Mouse (Mus musculus) thymus, adult 2 months (tissue): ENCODE data around the gene Crygc. TPM values are rescaled to one million over a fixed set of nuclear protein-coding genes. Genes with fewer than 3 reads are reported as not detected.

Source experiments
- DNase-seq: peaks from one replicate; pipeline ENCODE4 v3.0.0; 2021
- H3K27ac ChIP-seq: fragments of 200-500 bp; 2 replicates; pipeline ENCODE4 v1.5.1; 2012; ENCODE audit warnings: low read length, control low read depth; ENCODE audit not compliant: control insufficient read depth, insufficient read depth
- H3K27me3 ChIP-seq: fragments of 200-500 bp; 2 replicates; pipeline ENCODE4 v1.6.1; 2012; ENCODE audit warnings: mild to moderate bottlenecking, low read length, moderate library complexity, mixed read lengths; ENCODE audit not compliant: control insufficient read depth, insufficient read depth
- H3K36me3 ChIP-seq: fragments of 200-500 bp; 2 replicates; pipeline ENCODE4 v1.6.1; 2012; ENCODE audit warnings: mild to moderate bottlenecking, low read length, moderate library complexity; ENCODE audit not compliant: control insufficient read depth, insufficient read depth
- H3K4me1 ChIP-seq: fragments of 200-500 bp; replicated peaks from 2 replicates; pipeline ENCODE4 v1.6.1; 2012; ENCODE audit warnings: low read length; ENCODE audit not compliant: control insufficient read depth, insufficient read depth
- H3K4me3 ChIP-seq: fragments of 200-500 bp; 2 replicates; pipeline ENCODE4 v1.5.1; 2012; ENCODE audit warnings: mild to moderate bottlenecking, low read length, control low read depth, moderate library complexity; ENCODE audit not compliant: control insufficient read depth, insufficient read depth
- CTCF ChIP-seq: fragments of 200-500 bp; IDR thresholded peaks from 2 replicates; pipeline ENCODE4 v1.5.1; 2012; ENCODE audit warnings: mild to moderate bottlenecking, control low read depth, low read length, moderate library complexity, borderline replicate concordance; ENCODE audit not compliant: control insufficient read depth, poor library complexity, insufficient read depth; ENCODE audit errors: extremely low read depth
- POLR2A ChIP-seq: fragments of 200-500 bp; IDR thresholded peaks from 2 replicates; pipeline ENCODE4 v1.6.1; 2012; ENCODE audit warnings: mild to moderate bottlenecking, low read length, control low read depth, moderate library complexity; ENCODE audit not compliant: control insufficient read depth, poor library complexity, insufficient read depth; ENCODE audit errors: extremely low read depth
- WGBS: fragments of 180-500 bp; shearing (Covaris S2); methylation state at CpG from one replicate; pipeline ENCODE4 v1.1.7; 2018; 5-methylcytosine and 5-hydroxymethylcytosine counted together
- polyA plus RNA-seq: library from polyadenylated mRNA; depleted of rRNA; stranded (reverse); fragments of >200 nt; gene quantifications from 2 replicates; pipeline ENCODE4 v1.2.3, GENCODE M21; 2012; rRNA removed

Crygc gene
- polyA plus RNA-seq = 0.26 and 0.32 TPM in 2 replicates

DNA sequence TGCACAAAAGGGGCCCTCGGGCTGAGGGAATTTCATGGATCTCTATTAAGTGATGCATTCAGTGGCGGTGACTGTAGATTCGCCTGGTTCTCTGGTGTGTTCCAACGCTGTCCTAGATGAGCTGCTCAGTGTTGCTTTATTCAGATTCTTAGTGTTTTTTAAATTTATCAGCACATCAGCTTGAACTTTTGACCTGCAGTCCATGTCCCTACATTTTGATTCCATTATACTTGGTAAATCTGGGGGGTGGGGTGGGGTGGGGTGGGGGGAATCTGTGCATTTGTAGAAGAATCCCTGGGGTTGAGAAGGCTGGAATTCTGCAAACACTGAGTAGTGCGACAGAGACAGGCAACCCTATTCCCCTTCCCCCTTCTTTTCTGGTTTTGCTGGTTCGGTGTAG is at the start of gene Crygc:
Gene Crygc, minus strand, starts transcription at position 101 of the 400 bp plus-strand sequence.
- no peak for TF ChIP-seq POLR2A
- WGBS = 86% methylated on average over 6 of the region's 6 CpGs

DNA sequence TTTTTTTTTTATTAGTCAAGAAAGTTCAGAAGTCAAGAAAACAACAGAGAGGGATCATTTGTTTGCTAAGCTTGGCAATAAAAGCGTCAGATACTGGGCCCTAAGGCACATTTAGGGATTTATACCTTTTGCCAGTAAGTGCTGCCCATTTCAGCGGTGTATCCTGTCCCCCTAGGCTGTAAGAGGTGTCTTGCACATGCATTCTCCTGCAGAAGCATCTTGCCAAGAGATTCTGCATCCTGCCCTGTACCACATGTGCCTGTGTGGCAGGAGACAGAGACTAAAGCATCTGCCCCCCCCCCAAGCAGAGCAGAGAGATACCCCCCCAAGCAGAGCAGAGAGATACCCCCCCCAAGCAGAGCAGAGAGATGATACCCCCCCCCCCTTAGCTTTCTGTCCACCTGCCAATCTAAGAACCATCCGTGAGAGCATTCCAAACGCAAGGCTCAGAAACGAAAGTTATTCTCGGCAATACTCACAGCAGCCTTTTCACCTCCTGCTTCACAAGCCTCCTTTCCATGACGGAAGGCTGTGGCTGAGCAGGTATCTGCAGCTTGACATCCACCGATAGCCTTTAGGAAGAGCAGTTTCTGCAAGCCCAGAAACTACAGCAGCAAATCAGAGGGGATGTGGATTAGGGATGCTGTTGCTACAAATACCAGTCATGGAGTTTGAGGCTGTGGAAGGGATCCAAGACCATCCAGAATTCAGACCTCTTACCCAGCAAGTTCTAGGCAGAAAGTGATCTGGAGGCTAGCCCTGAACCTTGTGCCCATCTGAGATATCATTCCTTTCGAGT is 49.3 kb upstream of the Crygc start, which contains the start of gene D630023F18Rik:
Gene D630023F18Rik, minus strand, starts transcription at position 641 of the 799 bp plus-strand sequence.
- Histone ChIP-seq H3K27ac (no peak within 1 kb of the TSS), H3K27me3 (no peaks in the 10 kb centered on the region), H3K36me3 (no peaks in the 10 kb centered on the region), H3K4me1 (no peaks in the 10 kb centered on the region), H3K4me3 (no peak within 1 kb of the TSS)
- whole genome bisulfite sequencing = 40% methylated on average over 9 of the region's 9 CpGs
- no peak for DNase-seq
- TF ChIP-seq CTCF = no peak

More for the DNA sequence above, at the start of gene Crygc:
- Histone ChIP-seq H3K27ac (no peak within 1 kb of the TSS), H3K4me3 (no peak within 1 kb of the TSS), H3K36me3 (no peaks in the 10 kb centered on the region), H3K4me1 (no peaks in the 10 kb centered on the region), H3K27me3 (no peaks in the 10 kb centered on the region)
- no peak for DNase-seq

DNA sequence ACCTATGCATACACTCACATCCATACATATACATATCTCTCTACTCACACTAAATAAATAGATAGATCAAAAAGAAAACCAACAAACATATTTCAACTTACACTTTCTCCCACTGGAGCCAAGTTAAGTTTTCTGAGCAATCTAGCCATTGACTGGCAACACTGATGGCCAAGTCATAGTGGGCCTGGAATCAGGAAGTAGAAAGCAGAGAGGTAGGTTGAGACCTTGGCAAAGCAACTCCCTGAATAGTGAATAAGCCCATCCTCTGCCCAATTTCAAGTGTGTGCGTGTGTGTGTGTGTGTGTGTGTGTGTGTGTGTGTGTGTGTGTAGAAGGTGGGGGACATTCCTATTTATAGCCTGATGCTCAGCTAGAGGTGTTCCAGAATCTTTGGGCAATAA is 45.9 kb upstream of the Crygc start, which contains the start of gene Gm28845:
Gene Gm28845, minus strand, starts transcription at position 121 of the 400 bp plus-strand sequence.
- Histone ChIP-seq H3K4me1 (no peaks in the 10 kb centered on the region), H3K36me3 (no peaks in the 10 kb centered on the region), H3K4me3 (no peak within 1 kb of the TSS), H3K27ac (no peak within 1 kb of the TSS), H3K27me3 (no peaks in the 10 kb centered on the region)
- 95% methylated on average over 1 of the region's 1 CpGs for whole genome bisulfite sequencing
- no peak for DNase-seq
- TF ChIP-seq CTCF (no peak), POLR2A (no peak)

DNA sequence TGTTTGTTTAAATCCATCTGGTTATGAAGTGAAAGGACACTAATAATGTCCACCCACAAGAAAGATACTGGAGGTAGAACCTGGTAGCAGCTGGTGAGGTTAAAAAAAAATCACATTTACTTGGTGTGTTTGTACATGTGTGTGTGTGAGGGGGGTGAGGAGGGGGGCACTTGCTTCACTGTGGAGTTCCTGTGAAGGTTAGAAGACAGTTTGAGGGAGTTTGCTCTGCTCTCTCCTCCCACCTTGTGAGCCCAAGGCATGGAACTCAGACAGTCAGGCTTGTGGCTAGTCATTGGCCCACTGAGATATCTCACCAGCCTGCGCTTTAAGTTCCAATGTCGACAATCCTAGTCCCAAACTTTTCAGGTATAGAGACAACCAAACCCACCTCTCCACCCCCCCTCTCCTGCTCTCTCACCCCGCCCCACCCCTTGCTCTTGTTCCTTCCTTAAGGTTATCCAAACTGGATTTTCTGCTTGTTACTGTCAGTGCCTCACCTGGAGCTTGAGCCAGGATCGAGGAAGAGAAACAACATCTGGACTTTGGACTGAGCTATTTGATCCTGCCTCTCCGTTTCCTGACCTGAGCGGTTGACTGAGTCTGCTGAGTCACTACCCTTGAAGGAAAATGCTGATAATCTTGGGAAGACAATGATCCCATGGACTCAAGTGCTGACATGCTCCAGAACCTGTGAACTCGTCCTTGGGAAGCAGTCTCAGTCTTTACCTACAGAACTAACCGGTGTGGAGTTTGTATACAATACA is 44.8 kb upstream of the Crygc start:
- Histone ChIP-seq H3K27ac (no peak overlapping the region), H3K4me3 (no peak overlapping the region), H3K27me3 (no peaks in the 10 kb centered on the region), H3K36me3 (no peaks in the 10 kb centered on the region), H3K4me1 (no peaks in the 10 kb centered on the region)
- DNase-seq = no peak
- 84% methylated on average over 8 of the region's 8 CpGs for WGBS
- TF ChIP-seq POLR2A = no peak
- no peak for TF ChIP-seq CTCF

DNA sequence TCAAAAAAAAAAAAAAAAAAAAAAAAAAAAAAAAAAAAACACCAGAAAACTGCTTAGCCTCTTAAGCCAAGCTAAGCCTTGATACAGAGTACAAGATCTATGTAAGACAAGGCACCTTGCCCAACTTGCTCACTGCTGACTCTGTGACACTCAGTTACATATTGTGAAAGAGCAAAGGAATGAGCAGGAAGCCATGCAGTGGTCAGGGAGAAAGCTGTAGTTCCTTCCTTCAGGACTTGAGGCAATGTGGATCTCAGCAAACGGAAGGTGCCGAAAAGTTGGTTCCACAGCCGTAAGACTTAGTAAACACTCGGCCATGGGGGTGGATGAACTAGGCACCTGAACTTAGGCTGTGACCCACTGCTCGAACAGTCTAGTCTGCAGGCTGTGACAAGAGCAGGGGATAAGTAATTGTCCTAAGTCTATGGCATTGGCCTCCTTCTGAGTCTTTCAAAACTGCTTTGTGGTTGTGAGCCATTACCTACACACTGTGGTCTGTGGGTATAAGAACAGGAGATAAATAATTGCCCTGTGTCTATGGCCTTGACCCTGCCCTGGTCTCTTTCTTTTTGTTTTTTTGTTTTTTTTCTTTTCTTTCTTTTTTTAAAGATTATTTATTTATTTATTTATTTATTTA is 40.2 kb upstream of the Crygc start:
- H3K27ac ChIP-seq = no peak overlapping the region
- H3K27me3 ChIP-seq = no peaks in the 10 kb centered on the region
- no peaks in the 10 kb centered on the region for H3K36me3 ChIP-seq
- WGBS = 94% methylated on average over 5 of the region's 5 CpGs
- no peak overlapping the region for H3K4me3 ChIP-seq
- no peaks in the 10 kb centered on the region for H3K4me1 ChIP-seq
- TF ChIP-seq POLR2A (no peak), CTCF (no peak)
- DNase-seq = no peak

DNA sequence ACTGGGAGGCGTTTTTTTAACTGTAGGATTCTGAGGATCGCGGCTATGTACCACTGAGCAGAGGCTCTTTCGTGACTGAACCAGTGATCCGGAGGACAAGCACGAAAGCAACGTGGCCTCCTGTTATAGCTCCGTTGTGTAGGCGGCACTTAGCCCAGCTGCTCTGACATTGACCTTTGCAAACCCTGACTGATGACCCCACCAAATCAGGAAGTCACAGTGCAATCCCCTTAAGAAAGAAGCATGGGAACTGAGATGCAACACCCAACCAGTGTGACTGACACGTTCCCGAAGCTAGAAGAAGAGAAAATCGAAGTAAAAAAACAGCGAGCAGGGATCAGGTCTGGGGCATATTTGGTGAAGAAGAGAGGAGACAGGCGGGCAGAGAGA is 39.3 kb upstream of the Crygc start:
- Histone ChIP-seq H3K36me3 (no peaks in the 10 kb centered on the region), H3K4me3 (no peak overlapping the region), H3K27ac (no peak overlapping the region), H3K27me3 (no peaks in the 10 kb centered on the region), H3K4me1 (no peaks in the 10 kb centered on the region)
- 82% methylated on average over 14 of the region's 14 CpGs for WGBS
- no peak for DNase-seq
- TF ChIP-seq CTCF (no peak), POLR2A (no peak)
